Mouse (Mus musculus): ENCODE measurements around the gene Acvr1. TPM values are rescaled to one million over a fixed set of nuclear protein-coding genes. Genes with fewer than 3 reads are reported as not detected.

The Acvr1 gene
- polyA plus RNA-seq, 1 experiment, result 1.6 TPM

- Histone ChIP-seq H3K4me1 (replicated peaks; ENCODE audit: control insufficient read depth, insufficient read depth, low read length) (no peaks in the 10 kb centered on the region), H3K27me3 (ENCODE audit: control insufficient read depth, insufficient read depth, low read length) (no peaks in the 10 kb centered on the region), H3K27ac (ENCODE audit: control insufficient read depth, insufficient read depth, low read length) (no peak overlapping the region), H3K36me3 (ENCODE audit: control insufficient read depth, insufficient read depth, low read length) (no peaks in the 10 kb centered on the region), H3K4me3 (ENCODE audit: control insufficient read depth, insufficient read depth, low read length) (no peak overlapping the region)
- no peak for DNase-seq
- no peak for TF ChIP-seq POLR2A (IDR thresholded peaks at IDR 0.05; ENCODE audit: control insufficient read depth, extremely low read depth, insufficient read depth, low read length, poor library complexity)
- TF ChIP-seq CTCF (IDR thresholded peaks at IDR 0.05; ENCODE audit: borderline replicate concordance, control insufficient read depth, extremely low read depth, insufficient read depth, low read length, poor library complexity), result no peak
- WGBS, result 65% methylated on average over 8 of the region's 8 CpGs
These were observed 70.1 kb downstream of the Acvr1 start for GRCm38 (mm10) chr2:58496647-58497410.

GRCm38 (mm10) chr2:58495271-58495670 lies 71.7 kb downstream of the Acvr1 start:
- Histone ChIP-seq H3K27me3 (ENCODE audit: control insufficient read depth, insufficient read depth, low read length) (no peaks in the 10 kb centered on the region), H3K4me3 (ENCODE audit: control insufficient read depth, insufficient read depth, low read length) (no peak overlapping the region), H3K27ac (ENCODE audit: control insufficient read depth, insufficient read depth, low read length) (no peak overlapping the region), H3K4me1 (replicated peaks; ENCODE audit: control insufficient read depth, insufficient read depth, low read length) (no peaks in the 10 kb centered on the region), H3K36me3 (ENCODE audit: control insufficient read depth, insufficient read depth, low read length) (no peaks in the 10 kb centered on the region)
- 96% methylated on average over 3 of the region's 3 CpGs for WGBS
- no peak for TF ChIP-seq POLR2A (IDR thresholded peaks at IDR 0.05; ENCODE audit: control insufficient read depth, extremely low read depth, insufficient read depth, low read length, poor library complexity)
- TF ChIP-seq CTCF (IDR thresholded peaks at IDR 0.05; ENCODE audit: borderline replicate concordance, control insufficient read depth, extremely low read depth, insufficient read depth, low read length, poor library complexity), result no peak
- no peak for DNase-seq

- 94% methylated on average over 18 of the region's 18 CpGs for WGBS
- TF ChIP-seq CTCF (IDR thresholded peaks at IDR 0.05; ENCODE audit: borderline replicate concordance, control insufficient read depth, extremely low read depth, insufficient read depth, low read length, poor library complexity) (no peak), POLR2A (IDR thresholded peaks at IDR 0.05; ENCODE audit: control insufficient read depth, extremely low read depth, insufficient read depth, low read length, poor library complexity) (no peak)
- no peaks in the 10 kb centered on the region for H3K36me3 ChIP-seq (ENCODE audit: control insufficient read depth, insufficient read depth, low read length)
- H3K27me3 ChIP-seq (ENCODE audit: control insufficient read depth, insufficient read depth, low read length), result no peaks in the 10 kb centered on the region
- no peak overlapping the region for H3K27ac ChIP-seq (ENCODE audit: control insufficient read depth, insufficient read depth, low read length)
- no peaks in the 10 kb centered on the region for H3K4me1 ChIP-seq (replicated peaks; ENCODE audit: control insufficient read depth, insufficient read depth, low read length)
- DNase-seq, result no peak
- H3K4me3 ChIP-seq (ENCODE audit: control insufficient read depth, insufficient read depth, low read length), result no peak overlapping the region
These were observed 73.0 kb downstream of the Acvr1 start for GRCm38 (mm10) chr2:58493685-58494635.

- H3K27me3 ChIP-seq (ENCODE audit: control insufficient read depth, insufficient read depth, low read length), result no peaks in the 10 kb centered on the region
- H3K36me3 ChIP-seq (ENCODE audit: control insufficient read depth, insufficient read depth, low read length), result no peaks in the 10 kb centered on the region
- no peak overlapping the region for H3K4me3 ChIP-seq (ENCODE audit: control insufficient read depth, insufficient read depth, low read length)
- WGBS, result 89% methylated on average over 9 of the region's 9 CpGs
- TF ChIP-seq CTCF (IDR thresholded peaks at IDR 0.05; ENCODE audit: borderline replicate concordance, control insufficient read depth, extremely low read depth, insufficient read depth, low read length, poor library complexity) (no peak), POLR2A (IDR thresholded peaks at IDR 0.05; ENCODE audit: control insufficient read depth, extremely low read depth, insufficient read depth, low read length, poor library complexity) (no peak)
- H3K4me1 ChIP-seq (replicated peaks; ENCODE audit: control insufficient read depth, insufficient read depth, low read length), result no peaks in the 10 kb centered on the region
- DNase-seq, result no peak
- no peak overlapping the region for H3K27ac ChIP-seq (ENCODE audit: control insufficient read depth, insufficient read depth, low read length)
These were observed 77.7 kb downstream of the Acvr1 start for GRCm38 (mm10) chr2:58489275-58489674.

- H3K27me3 ChIP-seq (ENCODE audit: control insufficient read depth, insufficient read depth, low read length), result no peaks in the 10 kb centered on the region
- TF ChIP-seq POLR2A (IDR thresholded peaks at IDR 0.05; ENCODE audit: control insufficient read depth, extremely low read depth, insufficient read depth, low read length, poor library complexity) (no peak), CTCF (IDR thresholded peaks at IDR 0.05; ENCODE audit: borderline replicate concordance, control insufficient read depth, extremely low read depth, insufficient read depth, low read length, poor library complexity) (no peak)
- H3K27ac ChIP-seq (ENCODE audit: control insufficient read depth, insufficient read depth, low read length), result no peak overlapping the region
- H3K4me3 ChIP-seq (ENCODE audit: control insufficient read depth, insufficient read depth, low read length), result no peak overlapping the region
- 95% methylated on average over 8 of the region's 8 CpGs for WGBS
- no peaks in the 10 kb centered on the region for H3K36me3 ChIP-seq (ENCODE audit: control insufficient read depth, insufficient read depth, low read length)
- no peak for DNase-seq
- H3K4me1 ChIP-seq (replicated peaks; ENCODE audit: control insufficient read depth, insufficient read depth, low read length), result no peaks in the 10 kb centered on the region
These were observed 78.6 kb downstream of the Acvr1 start for GRCm38 (mm10) chr2:58488404-58488803.

- no peaks in the 10 kb centered on the region for H3K36me3 ChIP-seq (ENCODE audit: control insufficient read depth, insufficient read depth, low read length)
- no peaks in the 10 kb centered on the region for H3K4me1 ChIP-seq (replicated peaks; ENCODE audit: control insufficient read depth, insufficient read depth, low read length)
- no peak overlapping the region for H3K27ac ChIP-seq (ENCODE audit: control insufficient read depth, insufficient read depth, low read length)
- H3K27me3 ChIP-seq (ENCODE audit: control insufficient read depth, insufficient read depth, low read length), result no peaks in the 10 kb centered on the region
- 91% methylated on average over 3 of the region's 3 CpGs for WGBS
- no peak overlapping the region for H3K4me3 ChIP-seq (ENCODE audit: control insufficient read depth, insufficient read depth, low read length)
- no peak for DNase-seq
- TF ChIP-seq POLR2A (IDR thresholded peaks at IDR 0.05; ENCODE audit: control insufficient read depth, extremely low read depth, insufficient read depth, low read length, poor library complexity) (no peak), CTCF (IDR thresholded peaks at IDR 0.05; ENCODE audit: borderline replicate concordance, control insufficient read depth, extremely low read depth, insufficient read depth, low read length, poor library complexity) (no peak)
These were observed 79.7 kb downstream of the Acvr1 start for GRCm38 (mm10) chr2:58487279-58487560.
